Mouse (Mus musculus) embryonic facial prominence, embryonic 13.5 days (tissue): Measurements from ENCODE around the gene Lrrc23. TPM values are rescaled to one million over a fixed set of nuclear protein-coding genes. Genes with fewer than 3 reads are reported as not detected.
A peak's percentile ranks its signal among the peaks of the same experiment; 100 is the strongest.

Source experiments
- ATAC-seq: fragments of 200-750 bp; cut with Nextera tagmentation; 2 replicates; pipeline ENCODE4 v1.8.0; 2017; ENCODE audit warnings: low read depth; ENCODE audit not compliant: insufficient number of reproducible peaks, insufficient read depth, low FRiP score, low TSS enrichment
- H3K27ac ChIP-seq: fragments of 300-500 bp; sonication (generic); 2 replicates; pipeline ENCODE4 v1.5.1; 2015; ENCODE audit warnings: moderate library complexity, mild to moderate bottlenecking, inconsistent platforms
- H3K27me3 ChIP-seq: fragments of 300-500 bp; sonication (generic); 2 replicates; pipeline ENCODE4 v1.6.1; 2015; ENCODE audit warnings: mild to moderate bottlenecking, inconsistent platforms
- H3K36me3 ChIP-seq: fragments of 300-500 bp; sonication (generic); 2 replicates; pipeline ENCODE4 v1.6.1; 2015; ENCODE audit warnings: mild to moderate bottlenecking, inconsistent platforms
- H3K4me1 ChIP-seq: fragments of 300-500 bp; sonication (generic); 2 replicates; pipeline ENCODE4 v1.6.1; 2015; ENCODE audit warnings: inconsistent platforms
- H3K4me2 ChIP-seq: fragments of 300-500 bp; sonication (generic); 2 replicates; pipeline ENCODE4 v1.6.1; 2015; ENCODE audit warnings: moderate library complexity, mild to moderate bottlenecking, inconsistent platforms
- H3K4me3 ChIP-seq: fragments of 300-500 bp; sonication (generic); 2 replicates; pipeline ENCODE4 v1.5.1; 2015; ENCODE audit warnings: mild to moderate bottlenecking, inconsistent platforms
- H3K9ac ChIP-seq: fragments of 300-500 bp; sonication (generic); 2 replicates; pipeline ENCODE4 v1.6.1; 2015; ENCODE audit warnings: mild to moderate bottlenecking, inconsistent platforms
- H3K9me3 ChIP-seq: fragments of 300-500 bp; sonication (generic); 2 replicates; pipeline ENCODE4 v1.6.1; 2016; ENCODE audit warnings: inconsistent platforms
- WGBS: fragments of 180-500 bp; shearing (Covaris S2); methylation state at CpG from one replicate; pipeline ENCODE4 v1.1.7; 2015; ENCODE audit warnings: mixed read lengths; 5-methylcytosine and 5-hydroxymethylcytosine counted together
- polyA plus RNA-seq: library from polyadenylated mRNA; unstranded; fragments of >200 nt; fragmentation: Nextera tagmentation; extraction: Ambion mirVana; gene quantifications from 2 replicates; pipeline ENCODE4 v1.2.1, GENCODE M21; 2015

Gene Lrrc23
- polyA plus RNA-seq: 0.97 and 1.3 TPM in 2 replicates

- Histone ChIP-seq H3K27me3 (peaks cover 14% of the 10 kb centered on the region), H3K4me1 (peaks cover 23% of the 10 kb centered on the region), H3K27ac (peak within 1 kb of the TSS; percentile 28; the same call in 1 of the 2 replicates), H3K4me3 (peak within 1 kb of the TSS; percentile 40), H3K4me2 (peak within 1 kb of the TSS; percentile 69), H3K9me3 (no peaks in the 10 kb centered on the region), H3K9ac (peak within 1 kb of the TSS; percentile 58), H3K36me3 (no peaks in the 10 kb centered on the region)
- ATAC-seq: peak; percentile 46; the same call in 1 of the 2 replicates
- 3% methylated on average over 23 of the region's 23 CpGs for WGBS
Observed at GRCm38 (mm10) chr6:124779222-124779983, at the start of gene Lrrc23. TSS of gene Lrrc23 (minus strand) at chr6:124779727.

- Histone ChIP-seq H3K4me3 (peak overlapping the region; percentile 67), H3K4me1 (peaks cover 34% of the 10 kb centered on the region), H3K4me2 (peak overlapping the region; percentile 92), H3K27me3 (no peaks in the 10 kb centered on the region), H3K36me3 (peaks cover 49% of the 10 kb centered on the region), H3K9me3 (no peaks in the 10 kb centered on the region), H3K27ac (peak overlapping the region; percentile 92), H3K9ac (peak overlapping the region; percentile 75)
- no peak for ATAC-seq
- whole genome bisulfite sequencing: 23% methylated on average over 10 of the region's 10 CpGs
Observed at GRCm38 (mm10) chr6:124828101-124828592, 48.6 kb upstream of the Lrrc23 start.

- Histone ChIP-seq H3K4me1 (peaks cover under 1% of the 10 kb centered on the region; the same call in 1 of the 2 replicates), H3K9ac (no peak overlapping the region), H3K36me3 (peaks cover 93% of the 10 kb centered on the region), H3K27ac (no peak overlapping the region), H3K4me3 (no peak overlapping the region), H3K4me2 (no peak overlapping the region), H3K27me3 (no peaks in the 10 kb centered on the region), H3K9me3 (no peaks in the 10 kb centered on the region)
- 94% methylated on average over 4 of the region's 4 CpGs for WGBS
- no peak for ATAC-seq
Observed at GRCm38 (mm10) chr6:124822049-124822448, 42.5 kb upstream of the Lrrc23 start.

GRCm38 (mm10) chr6:124820891-124821290 lies 41.4 kb upstream of the Lrrc23 start:
- peaks cover 99% of the 10 kb centered on the region for H3K36me3 ChIP-seq
- no peak overlapping the region for H3K9ac ChIP-seq
- no peak overlapping the region for H3K4me2 ChIP-seq
- ATAC-seq: no peak
- H3K27me3 ChIP-seq: no peaks in the 10 kb centered on the region
- no peak overlapping the region for H3K4me3 ChIP-seq
- WGBS: 93% methylated on average over 5 of the region's 5 CpGs
- no peak overlapping the region for H3K27ac ChIP-seq
- H3K4me1 ChIP-seq: no peaks in the 10 kb centered on the region
- no peaks in the 10 kb centered on the region for H3K9me3 ChIP-seq

GRCm38 (mm10) chr6:124817971-124818370 lies 38.4 kb upstream of the Lrrc23 start:
- H3K27ac ChIP-seq: no peak overlapping the region
- H3K4me1 ChIP-seq: peaks cover 12% of the 10 kb centered on the region
- H3K27me3 ChIP-seq: no peaks in the 10 kb centered on the region
- no peaks in the 10 kb centered on the region for H3K9me3 ChIP-seq
- ATAC-seq: no peak
- peaks cover 80% of the 10 kb centered on the region for H3K36me3 ChIP-seq
- no peak overlapping the region for H3K9ac ChIP-seq
- H3K4me3 ChIP-seq: no peak overlapping the region
- WGBS: 90% methylated on average over 8 of the region's 8 CpGs
- no peak overlapping the region for H3K4me2 ChIP-seq

- 96% methylated on average over 8 of the region's 8 CpGs for WGBS
- Histone ChIP-seq H3K4me1 (peaks cover 16% of the 10 kb centered on the region), H3K9ac (0 out of 2 replicates have a peak overlapping the region, but pooled peaks have one; percentile 21), H3K27ac (no peak overlapping the region), H3K4me3 (no peak overlapping the region), H3K27me3 (no peaks in the 10 kb centered on the region), H3K36me3 (peaks cover 76% of the 10 kb centered on the region), H3K4me2 (no peak overlapping the region), H3K9me3 (no peaks in the 10 kb centered on the region)
- ATAC-seq: no peak
Observed at GRCm38 (mm10) chr6:124817563-124817962, 38.0 kb upstream of the Lrrc23 start.

GRCm38 (mm10) chr6:124817125-124817524 lies 37.6 kb upstream of the Lrrc23 start:
- 94% methylated on average over 11 of the region's 11 CpGs for WGBS
- no peak overlapping the region for H3K4me3 ChIP-seq
- no peak overlapping the region for H3K27ac ChIP-seq
- peaks cover 76% of the 10 kb centered on the region for H3K36me3 ChIP-seq
- no peak overlapping the region for H3K4me2 ChIP-seq
- ATAC-seq: no peak
- no peaks in the 10 kb centered on the region for H3K9me3 ChIP-seq
- peaks cover 20% of the 10 kb centered on the region for H3K4me1 ChIP-seq
- H3K9ac ChIP-seq: no peak overlapping the region
- no peaks in the 10 kb centered on the region for H3K27me3 ChIP-seq

- peaks cover 25% of the 10 kb centered on the region for H3K4me1 ChIP-seq
- H3K36me3 ChIP-seq: peaks cover 76% of the 10 kb centered on the region
- H3K27ac ChIP-seq: no peak overlapping the region
- ATAC-seq: no peak
- no peak overlapping the region for H3K4me3 ChIP-seq
- no peaks in the 10 kb centered on the region for H3K9me3 ChIP-seq
- WGBS: 86% methylated on average over 4 of the region's 4 CpGs
- H3K4me2 ChIP-seq: no peak overlapping the region
- no peaks in the 10 kb centered on the region for H3K27me3 ChIP-seq
- H3K9ac ChIP-seq: no peak overlapping the region
Observed at GRCm38 (mm10) chr6:124816611-124817010, 37.1 kb upstream of the Lrrc23 start.

- WGBS: 72% methylated on average over 9 of the region's 9 CpGs
- Histone ChIP-seq H3K36me3 (peaks cover 74% of the 10 kb centered on the region), H3K27ac (no peak overlapping the region; the same call in 1 of the 2 replicates), H3K4me1 (peaks cover 33% of the 10 kb centered on the region), H3K9ac (peak overlapping the region; percentile 89; the same call in 1 of the 2 replicates), H3K4me2 (peak overlapping the region; percentile 92; the same call in 1 of the 2 replicates), H3K4me3 (no peak overlapping the region), H3K9me3 (no peaks in the 10 kb centered on the region), H3K27me3 (no peaks in the 10 kb centered on the region)
- ATAC-seq: no peak
Observed at GRCm38 (mm10) chr6:124814858-124815774, 35.6 kb upstream of the Lrrc23 start.

- peak overlapping the region; percentile 73 for H3K4me3 ChIP-seq
- ATAC-seq: peak; percentile 8; the same call in 1 of the 2 replicates
- H3K4me1 ChIP-seq: peaks cover 40% of the 10 kb centered on the region
- no peaks in the 10 kb centered on the region for H3K27me3 ChIP-seq
- WGBS: 44% methylated on average over 8 of the region's 8 CpGs
- H3K9ac ChIP-seq: peak overlapping the region; percentile 89
- peak overlapping the region; percentile 92 for H3K4me2 ChIP-seq
- peak overlapping the region; percentile 92 for H3K27ac ChIP-seq
- peaks cover 69% of the 10 kb centered on the region for H3K36me3 ChIP-seq
- H3K9me3 ChIP-seq: no peaks in the 10 kb centered on the region
Observed at GRCm38 (mm10) chr6:124814448-124814847, 34.9 kb upstream of the Lrrc23 start.

- Histone ChIP-seq H3K4me2 (peak within 1 kb of the TSS; percentile 92), H3K4me1 (peaks cover 43% of the 10 kb centered on the region), H3K36me3 (peaks cover 64% of the 10 kb centered on the region)
Observed at GRCm38 (mm10) chr6:124813933-124814332, 34.4 kb upstream of the Lrrc23 start, which contains the start of gene Tpi1. TSS of gene Tpi1 (minus strand) at chr6:124814296.

More at GRCm38 (mm10) chr6:124813933-124814332, 34.4 kb upstream of the Lrrc23 start, which contains the start of gene Tpi1:
- 0% methylated on average over 22 of the region's 22 CpGs for WGBS
- Histone ChIP-seq H3K27ac (peak within 1 kb of the TSS; percentile 92), H3K9me3 (no peaks in the 10 kb centered on the region), H3K27me3 (no peaks in the 10 kb centered on the region), H3K4me3 (peak within 1 kb of the TSS; percentile 73), H3K9ac (peak within 1 kb of the TSS; percentile 89)
- ATAC-seq: peak; percentile 88
